Mouse (Mus musculus) lung, postnatal 25 days (tissue): ENCODE results near the gene Hectd1.

Experiments
- DNase-seq: peaks from one replicate; pipeline ENCODE4 v3.0.0; 2022; ENCODE audit warnings: low spot score

The Hectd1 gene

DNA sequence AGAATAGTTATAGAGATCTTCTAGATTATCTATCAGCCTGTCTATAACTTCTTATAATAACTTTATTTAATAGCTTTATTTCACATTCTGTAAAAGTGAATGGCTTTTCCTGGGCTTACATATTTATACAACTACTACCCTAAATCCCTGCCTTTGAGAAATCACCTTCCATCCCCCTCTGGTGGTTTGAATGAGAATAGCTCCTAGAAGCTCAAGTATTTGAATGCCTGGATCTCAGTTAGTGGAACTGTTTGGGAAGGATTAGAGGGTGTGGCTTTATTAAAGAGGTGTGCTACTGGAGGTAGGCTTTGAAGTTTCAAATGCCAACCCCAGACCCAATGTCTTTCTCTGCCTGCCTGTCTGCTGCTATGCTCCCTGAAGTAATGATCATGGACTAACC lies 127.6 kb downstream of the Hectd1 start:
- DNase-seq: no peak

DNA sequence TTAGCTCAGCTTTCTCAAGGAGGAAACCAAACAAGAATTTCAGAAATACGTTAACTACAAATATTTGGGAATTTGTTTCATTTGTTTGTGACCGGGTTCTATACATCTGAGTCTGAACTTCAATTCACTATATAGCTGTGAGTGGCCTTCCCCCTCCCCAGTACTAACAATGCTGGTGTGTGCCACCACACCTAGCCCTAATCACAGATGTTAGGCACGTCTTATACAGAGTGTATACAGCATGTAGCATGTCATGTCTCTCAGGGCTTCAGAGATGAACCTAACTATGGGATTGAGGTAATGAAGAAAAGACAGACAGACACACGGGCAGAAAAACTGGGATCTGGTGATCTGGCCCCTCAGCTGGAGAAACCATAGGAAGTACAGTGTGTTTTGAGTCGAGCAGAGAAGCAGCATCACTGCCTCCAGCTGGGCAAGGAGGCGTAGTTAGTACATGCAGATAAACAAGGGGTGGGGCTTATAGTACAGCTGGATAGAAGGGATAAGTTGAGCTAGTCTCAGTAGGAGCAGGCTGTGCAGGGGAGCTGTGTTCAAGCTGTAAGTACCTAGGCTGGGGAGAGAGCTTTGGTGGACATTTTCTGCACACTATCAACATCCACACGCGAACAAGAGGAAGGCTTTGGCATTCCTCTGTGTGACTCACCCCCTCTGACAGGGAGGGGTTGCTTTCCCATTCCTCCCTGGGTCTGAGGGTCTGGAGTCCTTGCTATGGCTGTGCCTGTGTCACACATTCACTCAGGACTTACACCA lies 129.5 kb downstream of the Hectd1 start:
- no peak for DNase-seq

DNA sequence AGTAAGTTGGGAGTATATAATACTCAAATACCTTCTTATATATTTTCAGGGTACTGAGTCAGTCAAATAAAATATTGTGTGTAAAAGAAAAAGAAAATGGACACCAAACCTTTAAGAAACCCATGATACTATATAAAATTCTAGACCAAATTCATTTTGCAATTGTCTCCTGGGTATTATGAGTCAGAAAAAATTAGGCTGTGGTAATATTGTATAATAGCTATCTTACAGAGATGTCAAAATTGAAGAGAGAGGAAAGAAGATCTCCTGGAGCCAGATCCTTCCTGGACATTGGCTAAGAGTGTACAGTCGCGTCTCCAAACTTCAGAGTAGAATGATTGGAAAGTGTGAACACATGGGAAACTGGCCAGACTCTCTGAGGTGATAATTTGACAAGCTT lies 133.2 kb downstream of the Hectd1 start:
- no peak for DNase-seq

DNA sequence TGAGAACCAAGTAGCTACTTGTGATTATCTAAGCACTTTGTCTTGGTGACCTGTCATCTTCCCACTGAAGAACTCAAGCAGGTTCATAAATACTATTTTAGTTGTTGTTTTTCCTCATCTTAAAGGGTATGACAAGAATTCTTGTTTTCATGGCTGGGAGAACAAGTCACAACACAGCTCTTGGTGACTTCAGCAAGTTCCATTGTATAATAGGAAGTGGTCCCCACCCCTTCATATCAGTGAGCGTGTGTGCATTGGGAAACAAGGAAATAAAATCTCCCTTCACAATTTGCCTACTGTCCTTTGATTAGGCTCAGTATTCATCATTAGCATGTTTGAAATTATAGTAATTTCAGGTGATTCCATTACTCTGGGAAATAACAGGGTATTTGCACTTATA lies 134.4 kb downstream of the Hectd1 start:
- no peak for DNase-seq

DNA sequence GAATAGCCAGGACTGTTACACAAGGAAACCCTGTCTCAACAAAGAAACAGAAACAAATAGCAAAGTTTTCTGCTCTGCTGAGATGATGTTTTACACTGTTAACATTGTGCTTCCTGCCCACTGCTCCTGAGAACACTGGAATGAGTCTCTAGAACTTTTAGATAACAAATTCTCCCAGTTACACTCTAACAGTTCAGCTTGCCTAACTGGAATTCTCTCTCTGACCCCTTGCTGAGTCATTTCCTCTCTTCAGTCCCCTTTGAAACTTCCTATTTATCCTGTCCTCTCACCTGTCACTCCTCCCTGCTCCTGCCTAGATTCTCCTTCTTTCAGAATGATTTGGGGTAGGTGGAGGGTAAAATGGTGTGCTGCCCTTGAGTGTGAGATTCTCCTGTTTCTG lies 135.2 kb downstream of the Hectd1 start:
- DNase-seq: no peak
